ENCODE assay signal across 8 mouse cellular contexts in genomic region chr12:31184217-31184975, GRCm38 (mm10). TPM values are rescaled to one million over a fixed set of nuclear protein-coding genes. Genes with fewer than 3 reads are reported as not detected.
DNase-seq lines count a peak whose midpoint lies in the region; ATAC-seq lines count a peak whose summit lies in the region.
"Had no signal": no experiment of that assay in that cellular context is flagged by ENCODE, and none has a peak within 500 bp of the region (broad histone marks: within the 10 kb centered on the region; RNA-seq: fewer than 3 reads in every experiment).

No protein-coding gene starts in this region.

- H3K9me3 ChIP-seq in heart, embryonic 10.5 days, result no peaks in the 10 kb centered on the region
- no peaks in the 10 kb centered on the region for H3K9me3 ChIP-seq in limb, embryonic 12.5 days

- WGBS in heart, embryonic 10.5 days, result 59% methylated on average over 11 of the region's 11 CpGs
- WGBS in limb, embryonic 12.5 days, result 67% methylated on average over 11 of the region's 11 CpGs

- no peaks in the 10 kb centered on the region for H3K36me3 ChIP-seq in heart, embryonic 10.5 days
- H3K36me3 ChIP-seq in limb, embryonic 12.5 days, result no peaks in the 10 kb centered on the region

- no peak overlapping the region for H3K4me3 ChIP-seq in heart, embryonic 10.5 days
- H3K4me3 ChIP-seq in limb, embryonic 12.5 days (replicated peaks), result no peak overlapping the region

- peak; percentile 77 for DNase-seq in NIH3T3 (ENCODE audit: low read depth)
- DNase-seq in adrenal gland, postnatal 10 days, result peak; percentile 75
- DNase-seq in heart, embryonic 10.5 days (ENCODE audit: low spot score), result no peak
- DNase-seq in urinary bladder, postnatal 4 days (ENCODE audit: low spot score in 2 of 2), result peak; percentile 63 to 74
- no peak for DNase-seq in thymus, postnatal 36 days
- no peak for DNase-seq in thymus, postnatal 10 days (ENCODE audit: low spot score in 2 of 2)

- no peak overlapping the region for H3K4me2 ChIP-seq in limb, embryonic 12.5 days

- H3K27ac ChIP-seq in heart, embryonic 10.5 days, result peak overlapping the region; percentile 56; the same call in 1 of the 2 replicates
- H3K27ac ChIP-seq in limb, embryonic 12.5 days, result peak overlapping the region; percentile 74

- no peak for ATAC-seq in limb, embryonic 12.5 days (ENCODE audit: insufficient number of reproducible peaks, insufficient read depth, low FRiP score, low TSS enrichment, low read depth)

- no peak overlapping the region for H3K9ac ChIP-seq in limb, embryonic 12.5 days (replicated peaks)

- H3K4me1 ChIP-seq in heart, embryonic 10.5 days, result peaks cover 20% of the 10 kb centered on the region
- H3K4me1 ChIP-seq in limb, embryonic 12.5 days (replicated peaks), result peaks cover 24% of the 10 kb centered on the region

- H3K27me3 ChIP-seq in heart, embryonic 10.5 days (ENCODE audit: insufficient read depth, poor library complexity, severe bottlenecking), result no peaks in the 10 kb centered on the region
- no peaks in the 10 kb centered on the region for H3K27me3 ChIP-seq in limb, embryonic 12.5 days

RNA-seq across cellular contexts. Expression of gene Gm6993, which starts 56.2 kb away (rescaled TPM):
- total RNA-seq in adrenal gland, postnatal 10 days (2021), result not detected
- not detected in 2 replicates for polyA plus RNA-seq in heart, embryonic 10.5 days (2016; fragmentation: Nextera tagmentation; extraction: Ambion mirVana)
- polyA plus RNA-seq in limb, embryonic 12.5 days (2016; fragmentation: Nextera tagmentation; extraction: Ambion mirVana), result not detected in 2 replicates
- polyA plus RNA-seq: large intestine, adult 2 months had no signal

Comparison
In these comparisons a context has a peak if more than half of its experiments do, and no peak if none do; other contexts are left out.
1. DNase-seq: peak in NIH3T3 (single experiment), adrenal gland, postnatal 10 days (single experiment) and urinary bladder, postnatal 4 days (2 of 2); none in heart, embryonic 10.5 days (single experiment), thymus, postnatal 36 days (0 of 2) and thymus, postnatal 10 days (0 of 2).